Mouse (Mus musculus) forebrain, embryonic 14.5 days (tissue): ENCODE measurements at regions not wholly inside any gene's neighbourhood (a gene's known extent, or its start where the extent isn't known, plus 50 kb on each side); places are given as distances from the start of the nearest gene placed in this dataset.

Source experiments
- ATAC-seq: fragments of 200-750 bp; cut with Nextera tagmentation; 2 replicates; pipeline ENCODE4 v1.8.0; 2017; ENCODE audit warnings: mild to moderate bottlenecking, moderate library complexity
- DNase-seq: peaks from one replicate; pipeline ENCODE4 v3.0.0-alpha.2; 2015; ENCODE audit warnings: low spot score
- H3K27ac ChIP-seq: fragments of 300-500 bp; sonication (generic); 2 replicates; pipeline ENCODE4 v1.5.1; 2014; ENCODE audit warnings: low read depth, mild to moderate bottlenecking, control low read depth, low read length, moderate library complexity
- H3K27me3 ChIP-seq: fragments of 300-500 bp; sonication (generic); replicated peaks from 2 replicates; pipeline ENCODE4 v1.6.1; 2014; ENCODE audit warnings: low read length, control low read depth, mixed read lengths; ENCODE audit not compliant: control insufficient read depth, insufficient read depth
- H3K36me3 ChIP-seq: fragments of 300-500 bp; sonication (generic); 2 replicates; pipeline ENCODE4 v1.6.1; 2014; ENCODE audit warnings: low read length, control low read depth; ENCODE audit not compliant: control insufficient read depth, insufficient read depth
- H3K4me1 ChIP-seq: fragments of 300-500 bp; sonication (generic); 2 replicates; pipeline ENCODE4 v1.6.1; 2014; ENCODE audit warnings: antibody characterized with exemption, low read length, control low read depth; ENCODE audit not compliant: control insufficient read depth, insufficient read depth
- H3K4me2 ChIP-seq: fragments of 300-500 bp; sonication (generic); 2 replicates; pipeline ENCODE4 v1.6.1; 2014; ENCODE audit warnings: mild to moderate bottlenecking, control low read depth, low read length
- H3K4me3 ChIP-seq: fragments of 300-500 bp; sonication (generic); 2 replicates; pipeline ENCODE4 v1.5.1; 2014; ENCODE audit warnings: low read depth, low read length, control low read depth
- H3K9ac ChIP-seq: fragments of 300-500 bp; sonication (generic); 2 replicates; pipeline ENCODE4 v1.6.1; 2014; ENCODE audit warnings: mild to moderate bottlenecking, low read length, control low read depth, moderate library complexity
- H3K9me3 ChIP-seq: fragments of 300-500 bp; sonication (generic); replicated peaks from 2 replicates; pipeline ENCODE4 v1.6.1; 2016; ENCODE audit warnings: low read length, control low read depth, mixed read lengths; ENCODE audit not compliant: control insufficient read depth
- WGBS: fragments of 180-500 bp; shearing (Covaris S2); extraction: QIAGEN DNeasy Blood & Tissue Kit; methylation state at CpG from one replicate; pipeline ENCODE4 v1.1.7; 2014; 5-methylcytosine and 5-hydroxymethylcytosine counted together

DNA sequence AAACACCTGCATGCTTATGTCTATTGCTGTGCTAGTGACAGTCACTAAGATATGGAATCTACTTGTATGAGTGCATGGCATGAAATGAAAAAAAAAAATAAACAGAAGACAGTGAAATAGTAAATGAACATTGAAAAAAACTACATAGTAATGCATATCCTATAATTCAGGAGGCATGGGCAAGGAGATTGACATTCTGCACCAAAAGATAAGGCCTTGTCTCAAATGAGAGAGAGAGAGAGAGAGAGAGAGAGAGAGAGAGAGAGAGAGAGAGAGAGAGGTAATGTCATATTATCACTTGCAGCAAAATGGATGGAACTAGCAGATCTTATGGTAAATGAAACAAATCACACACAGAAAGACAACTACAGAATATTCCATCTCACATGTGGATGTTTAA lies 115.4 kb downstream of the Ube2e3 start:
- ATAC-seq = no peak
- no peak overlapping the region for H3K4me3 ChIP-seq
- H3K27me3 ChIP-seq = no peaks in the 10 kb centered on the region
- no peak overlapping the region for H3K4me2 ChIP-seq
- no peak overlapping the region for H3K9ac ChIP-seq
- H3K27ac ChIP-seq = no peak overlapping the region
- no peaks in the 10 kb centered on the region for H3K36me3 ChIP-seq
- H3K9me3 ChIP-seq = no peaks in the 10 kb centered on the region
- H3K4me1 ChIP-seq = no peaks in the 10 kb centered on the region
- no peak for DNase-seq

- Histone ChIP-seq H3K9me3 (no peaks in the 10 kb centered on the region), H3K27me3 (no peaks in the 10 kb centered on the region), H3K27ac (no peak overlapping the region), H3K36me3 (no peaks in the 10 kb centered on the region), H3K4me1 (no peaks in the 10 kb centered on the region), H3K4me2 (no peak overlapping the region), H3K4me3 (no peak overlapping the region), H3K9ac (no peak overlapping the region)
- DNase-seq = no peak
- ATAC-seq = no peak
- 50% methylated on average over 5 of the region's 5 CpGs for WGBS
These were observed 116.1 kb downstream of the Ube2e3 start for GRCm38 (mm10) chr2:78983944-78984498.

DNA sequence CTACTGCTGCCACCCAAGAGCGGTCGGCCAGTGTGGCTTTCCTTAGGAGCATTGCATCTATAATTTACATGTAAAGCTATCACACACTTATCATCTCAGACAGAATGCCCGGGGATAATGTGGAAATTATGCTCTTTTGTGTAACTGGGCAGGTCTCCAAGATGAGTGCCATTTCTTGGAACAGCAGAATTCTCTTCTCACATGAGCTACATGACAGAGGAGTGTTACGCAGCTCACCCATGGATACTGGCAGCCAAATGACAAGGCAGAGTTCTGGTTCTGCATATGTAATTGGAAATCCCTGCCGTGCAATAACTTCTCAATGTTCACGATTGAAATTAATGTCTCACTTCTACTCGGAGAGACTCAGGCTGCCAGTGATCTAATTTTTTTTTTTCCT lies 119.1 kb downstream of the Ube2e3 start:
- WGBS = 60% methylated on average over 7 of the region's 7 CpGs
- H3K27ac ChIP-seq = no peak overlapping the region

DNA sequence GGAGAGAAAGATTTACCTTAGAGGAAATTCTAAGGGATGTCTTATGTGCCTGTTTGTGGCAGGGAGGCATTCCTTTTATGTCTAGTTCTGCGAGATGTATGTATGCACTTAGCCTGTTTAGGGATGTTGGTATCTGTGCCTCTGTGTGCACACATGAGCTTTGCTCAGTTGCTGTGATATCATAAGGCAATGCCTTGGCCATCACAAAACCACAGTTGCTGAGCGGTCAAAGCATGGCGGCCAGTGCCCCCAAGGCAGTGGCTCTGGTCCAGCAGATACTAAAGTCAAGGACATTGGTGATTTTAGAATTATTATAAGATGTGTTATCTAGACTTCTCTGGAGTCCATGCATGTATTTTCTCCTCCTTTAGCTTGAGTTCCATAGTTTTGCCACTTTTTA lies 119.5 kb downstream of the Ube2e3 start:
- Histone ChIP-seq H3K4me3 (no peak overlapping the region), H3K27me3 (no peaks in the 10 kb centered on the region), H3K27ac (no peak overlapping the region), H3K9ac (no peak overlapping the region), H3K4me1 (no peaks in the 10 kb centered on the region), H3K36me3 (no peaks in the 10 kb centered on the region), H3K4me2 (no peak overlapping the region), H3K9me3 (no peaks in the 10 kb centered on the region)
- DNase-seq (no peak), ATAC-seq (peak; percentile 32; the same call in 1 of the 2 replicates)
- WGBS = 98% methylated on average over 3 of the region's 3 CpGs

More for the DNA sequence above, 119.1 kb downstream of the Ube2e3 start:
- Histone ChIP-seq H3K4me3 (no peak overlapping the region), H3K4me1 (no peaks in the 10 kb centered on the region), H3K9ac (no peak overlapping the region), H3K4me2 (no peak overlapping the region), H3K27me3 (no peaks in the 10 kb centered on the region), H3K36me3 (no peaks in the 10 kb centered on the region), H3K9me3 (no peaks in the 10 kb centered on the region)
- DNase-seq = peak; percentile 84
- ATAC-seq = peak; percentile 84

DNA sequence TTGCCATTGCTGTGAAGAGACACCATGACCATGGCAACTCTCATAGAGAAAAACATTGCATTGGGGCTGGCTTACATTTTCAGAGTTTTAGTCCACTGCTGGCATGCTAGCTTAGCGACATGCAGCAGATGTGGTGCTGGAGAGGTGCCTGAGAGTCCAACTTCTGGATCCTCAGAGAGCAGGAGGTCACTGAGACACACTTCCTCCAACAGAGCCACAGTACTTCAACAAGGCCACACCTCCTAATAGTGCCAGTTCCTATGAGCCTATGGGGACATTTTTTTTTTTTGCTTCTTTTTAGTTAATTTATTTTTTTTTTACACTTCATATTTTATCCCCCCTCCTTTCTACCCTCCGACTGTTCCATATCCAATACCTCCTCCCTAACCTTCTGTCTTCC lies 120.3 kb downstream of the Ube2e3 start:
- no peak for ATAC-seq
- Histone ChIP-seq H3K9ac (no peak overlapping the region), H3K27me3 (no peaks in the 10 kb centered on the region), H3K27ac (no peak overlapping the region), H3K4me1 (no peaks in the 10 kb centered on the region), H3K4me3 (no peak overlapping the region), H3K9me3 (no peaks in the 10 kb centered on the region), H3K36me3 (no peaks in the 10 kb centered on the region), H3K4me2 (no peak overlapping the region)
- no peak for DNase-seq
- 91% methylated on average over 2 of the region's 2 CpGs for WGBS

DNA sequence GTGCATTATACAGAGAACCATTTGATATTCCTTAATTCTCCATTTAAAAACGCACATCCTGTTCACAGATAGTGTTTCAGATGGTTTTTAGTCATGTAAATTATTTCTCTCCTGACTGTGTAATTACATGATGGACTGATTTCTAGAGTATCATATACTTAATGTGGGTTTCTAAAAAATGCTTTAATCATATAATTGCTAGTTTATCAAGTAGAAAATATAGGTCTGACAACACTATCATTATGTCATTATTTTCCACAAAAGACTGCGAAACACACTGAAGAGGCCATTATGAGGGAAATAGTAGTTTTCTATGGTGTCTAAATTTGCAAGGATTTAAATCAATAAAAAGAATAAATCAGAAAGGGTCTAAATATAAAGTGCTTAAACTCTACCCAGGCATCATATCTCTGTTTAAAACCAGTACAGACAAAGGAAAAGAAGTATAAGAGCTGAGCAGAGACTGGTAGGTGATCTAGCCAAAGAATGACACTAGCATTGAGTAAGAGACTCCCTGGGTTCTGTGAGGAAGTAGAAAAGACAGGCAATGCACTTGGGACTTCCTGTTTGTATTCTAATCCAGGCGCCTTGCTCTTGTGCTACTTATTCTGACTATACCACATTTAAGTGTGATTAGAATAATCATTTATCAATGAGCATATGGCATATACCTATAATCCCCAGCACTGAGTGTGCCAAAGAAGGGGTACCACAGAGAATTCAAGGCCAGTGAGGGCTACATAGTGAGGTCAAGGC lies 127.1 kb downstream of the Ube2e3 start:
- no peak overlapping the region for H3K4me3 ChIP-seq
- 73% methylated on average over 3 of the region's 3 CpGs for WGBS

GRCm38 (mm10) chr2:78998637-78999036 lies 130.7 kb downstream of the Ube2e3 start:
- WGBS = 96% methylated on average over 8 of the region's 8 CpGs
- Histone ChIP-seq H3K9ac (no peak overlapping the region), H3K27me3 (no peaks in the 10 kb centered on the region; the same call in 1 of the 2 replicates)

More for the DNA sequence above, 127.1 kb downstream of the Ube2e3 start:
- Histone ChIP-seq H3K9me3 (no peaks in the 10 kb centered on the region), H3K27ac (no peak overlapping the region), H3K4me2 (no peak overlapping the region), H3K4me1 (no peaks in the 10 kb centered on the region), H3K27me3 (no peaks in the 10 kb centered on the region), H3K9ac (no peak overlapping the region), H3K36me3 (no peaks in the 10 kb centered on the region)
- DNase-seq (peak; percentile 58), ATAC-seq (no peak)

DNA sequence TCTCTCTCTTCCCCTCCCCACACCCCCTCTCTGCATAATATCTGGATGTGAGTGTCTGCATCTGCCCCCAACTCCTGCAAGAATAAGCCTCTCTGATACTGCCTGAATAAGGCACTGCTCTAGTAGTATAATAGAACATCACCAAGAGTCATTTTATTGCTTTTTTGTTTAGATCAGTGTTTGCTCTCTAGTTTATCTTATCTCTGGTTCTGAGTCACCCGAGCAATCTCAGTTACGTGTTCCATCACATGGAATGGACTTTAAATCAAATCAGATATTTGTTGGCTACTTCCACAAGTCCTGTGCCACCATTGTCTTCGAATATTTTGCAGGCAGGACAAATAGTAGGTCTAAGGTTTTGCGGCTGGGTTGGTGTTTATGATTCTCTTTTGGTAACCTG lies 131.5 kb downstream of the Ube2e3 start:
- Histone ChIP-seq H3K4me2 (no peak overlapping the region), H3K9me3 (no peaks in the 10 kb centered on the region), H3K27ac (no peak overlapping the region), H3K4me1 (no peaks in the 10 kb centered on the region), H3K9ac (no peak overlapping the region), H3K27me3 (no peaks in the 10 kb centered on the region; the same call in 1 of the 2 replicates), H3K4me3 (no peak overlapping the region), H3K36me3 (no peaks in the 10 kb centered on the region)
- DNase-seq (no peak), ATAC-seq (no peak)
- 89% methylated on average over 4 of the region's 4 CpGs for WGBS

More at GRCm38 (mm10) chr2:78998637-78999036, 130.7 kb downstream of the Ube2e3 start:
- DNase-seq (no peak), ATAC-seq (no peak)
- Histone ChIP-seq H3K4me2 (no peak overlapping the region), H3K4me3 (no peak overlapping the region), H3K4me1 (no peaks in the 10 kb centered on the region), H3K36me3 (no peaks in the 10 kb centered on the region), H3K9me3 (no peaks in the 10 kb centered on the region), H3K27ac (no peak overlapping the region)

- H3K36me3 ChIP-seq = no peaks in the 10 kb centered on the region
- H3K9ac ChIP-seq = no peak overlapping the region
- DNase-seq (no peak), ATAC-seq (no peak)
- no peaks in the 10 kb centered on the region for H3K9me3 ChIP-seq
- no peak overlapping the region for H3K4me2 ChIP-seq
- H3K4me1 ChIP-seq = no peaks in the 10 kb centered on the region
- no peak overlapping the region for H3K4me3 ChIP-seq
- 34% methylated on average over 1 of the region's 1 CpGs for WGBS
- H3K27ac ChIP-seq = no peak overlapping the region
- no peaks in the 10 kb centered on the region; the same call in 1 of the 2 replicates for H3K27me3 ChIP-seq
These were observed 136.9 kb downstream of the Ube2e3 start for GRCm38 (mm10) chr2:79004862-79005261.
